Mouse (Mus musculus) E14TG2a.4 (cell line): Measurements from ENCODE around the gene Yipf3.

Experiments used
- CTCF ChIP-seq: conservative IDR thresholded peaks from 2 replicates; pipeline ENCODE4 v1.5.1; 2014; ENCODE audit warnings: low read length
- NANOG ChIP-seq: IDR thresholded peaks from 2 replicates; pipeline ENCODE4 v1.6.1; 2014; ENCODE audit warnings: borderline replicate concordance, low read length, mixed read lengths
- POU5F1 ChIP-seq: IDR thresholded peaks from 2 replicates; pipeline ENCODE4 v1.6.1; 2014; ENCODE audit warnings: low read length, borderline replicate concordance

GRCm38 (mm10) chr17:46266986-46267385, 19.1 kb downstream of the Yipf3 start:
- no peak for TF ChIP-seq CTCF
- no peak for TF ChIP-seq NANOG
- no peak for TF ChIP-seq POU5F1
